Mouse (Mus musculus) retina, postnatal 1 day (tissue): ENCODE measurements around the gene Ndfip2.

Experiments
- DNase-seq: peaks from one replicate; pipeline ENCODE4 v3.0.0-alpha.2; 2012

Gene Ndfip2

GRCm38 (mm10) chr14:105287972-105288371 is 29.6 kb downstream of the Ndfip2 start:
- no peak for DNase-seq

- no peak for DNase-seq
These were observed 30.2 kb downstream of the Ndfip2 start for GRCm38 (mm10) chr14:105288529-105288928.

DNA sequence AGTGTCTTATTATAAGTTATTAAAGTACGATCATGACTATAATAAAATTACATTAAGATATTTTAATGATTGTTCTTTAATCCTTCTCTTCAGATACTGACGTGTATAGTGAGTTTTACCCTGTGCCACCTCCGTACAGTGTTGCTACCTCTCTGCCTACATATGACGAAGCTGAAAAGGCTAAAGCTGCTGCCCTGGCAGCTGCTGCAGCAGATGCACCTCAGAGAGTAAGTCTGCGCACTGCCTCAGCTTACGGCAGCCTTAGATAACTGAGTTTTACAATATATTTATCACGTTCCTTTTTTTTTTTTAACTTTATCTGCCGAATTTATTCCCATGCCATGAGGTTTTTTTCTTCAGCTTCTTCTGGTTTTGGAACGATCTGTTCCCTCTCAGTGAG is 33.8 kb downstream of the Ndfip2 start:
- no peak for DNase-seq

GRCm38 (mm10) chr14:105293777-105294176 is 35.4 kb downstream of the Ndfip2 start:
- no peak for DNase-seq

GRCm38 (mm10) chr14:105295820-105296582 is 37.6 kb downstream of the Ndfip2 start:
- peak; percentile 73 for DNase-seq

GRCm38 (mm10) chr14:105299744-105300255 is 41.4 kb downstream of the Ndfip2 start:
- no peak for DNase-seq

GRCm38 (mm10) chr14:105300551-105300950 is 42.2 kb downstream of the Ndfip2 start:
- no peak for DNase-seq

- no peak for DNase-seq
These were observed 44.3 kb downstream of the Ndfip2 start for GRCm38 (mm10) chr14:105302708-105303107.

DNA sequence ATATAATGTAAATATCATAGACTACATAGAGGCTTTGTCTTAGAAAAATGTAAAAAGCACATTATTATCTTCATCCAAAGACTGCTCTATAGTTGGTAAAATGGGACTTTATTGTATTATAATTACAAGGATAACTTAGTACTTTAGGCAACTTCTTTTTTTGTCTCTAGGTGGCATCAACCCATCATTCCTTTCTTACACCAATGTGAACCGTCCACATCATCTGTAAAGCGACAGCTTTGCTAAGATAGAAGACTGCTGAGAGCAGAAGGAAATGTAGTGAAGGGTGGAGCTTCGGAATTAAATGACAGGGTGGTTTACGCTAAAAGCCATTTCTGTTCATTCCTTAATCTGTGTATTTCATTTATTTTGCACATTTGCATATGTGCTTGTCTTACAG is 49.3 kb downstream of the Ndfip2 start:
- DNase-seq, result no peak

DNA sequence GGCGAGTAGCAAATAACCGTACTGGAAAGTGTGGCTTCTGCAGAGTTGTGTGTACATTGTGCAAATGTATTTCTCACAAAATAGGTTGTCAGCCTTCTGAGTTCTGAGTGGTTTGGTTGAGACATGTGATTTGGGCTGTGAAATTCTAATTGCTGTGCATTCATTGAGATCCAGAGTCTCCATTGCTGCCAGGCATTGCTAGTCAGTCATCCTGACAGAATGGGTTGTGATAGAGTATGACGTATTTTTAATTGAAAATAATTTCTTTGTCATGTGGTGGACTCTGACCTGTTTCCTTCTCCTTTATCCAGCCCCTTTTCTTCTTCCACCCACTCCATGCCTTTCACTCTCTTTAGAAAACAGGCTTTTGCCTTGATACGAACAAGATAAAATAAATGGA is 54.0 kb downstream of the Ndfip2 start:
- peak; percentile 71 for DNase-seq

DNA sequence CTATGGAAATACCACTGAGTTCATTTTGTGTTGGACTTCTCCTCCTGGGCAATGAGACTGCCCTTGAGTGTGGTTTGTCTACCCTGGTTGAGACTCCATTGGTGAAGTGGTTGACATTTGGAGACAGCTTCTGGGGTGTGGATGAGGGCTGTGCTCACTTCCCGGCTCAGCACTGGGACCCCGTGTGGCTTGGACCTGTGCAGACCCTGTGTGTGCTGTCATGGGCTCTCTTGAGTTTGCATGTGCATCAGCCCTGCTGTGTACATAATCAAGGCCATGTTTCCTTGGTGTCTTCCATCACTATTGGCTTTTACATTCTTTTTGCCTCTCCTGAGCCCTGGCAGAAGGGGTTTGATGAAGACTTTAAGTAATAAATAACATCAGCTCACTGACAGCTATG is 54.6 kb downstream of the Ndfip2 start:
- no peak for DNase-seq

GRCm38 (mm10) chr14:105313877-105314276 is 55.5 kb downstream of the Ndfip2 start:
- DNase-seq, result peak; percentile 49

GRCm38 (mm10) chr14:105321712-105322111 is 63.3 kb downstream of the Ndfip2 start:
- no peak for DNase-seq

DNA sequence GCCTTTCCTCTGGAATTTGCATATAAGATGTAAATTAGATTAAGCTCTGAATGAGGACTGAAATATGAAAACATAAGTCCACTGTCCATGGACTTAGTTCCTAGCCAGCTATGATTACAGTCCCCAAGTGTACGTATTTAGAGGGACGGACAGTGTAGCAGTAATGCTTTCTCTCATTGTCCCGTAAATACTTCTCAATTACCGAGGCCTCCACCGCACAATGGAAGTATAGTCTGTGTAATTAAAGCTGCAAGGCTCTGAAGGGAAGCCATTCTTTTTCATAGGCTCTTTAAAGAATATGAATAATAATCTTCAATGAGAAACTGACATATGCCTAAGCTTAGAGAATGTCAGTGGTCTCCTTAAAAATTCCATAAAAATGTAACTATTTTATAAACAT is 64.5 kb downstream of the Ndfip2 start:
- DNase-seq, result peak; percentile 61

GRCm38 (mm10) chr14:105323448-105323847 is 65.1 kb downstream of the Ndfip2 start:
- no peak for DNase-seq

- DNase-seq, result peak; percentile 72
These were observed 70.3 kb downstream of the Ndfip2 start for GRCm38 (mm10) chr14:105328397-105329302.

DNA sequence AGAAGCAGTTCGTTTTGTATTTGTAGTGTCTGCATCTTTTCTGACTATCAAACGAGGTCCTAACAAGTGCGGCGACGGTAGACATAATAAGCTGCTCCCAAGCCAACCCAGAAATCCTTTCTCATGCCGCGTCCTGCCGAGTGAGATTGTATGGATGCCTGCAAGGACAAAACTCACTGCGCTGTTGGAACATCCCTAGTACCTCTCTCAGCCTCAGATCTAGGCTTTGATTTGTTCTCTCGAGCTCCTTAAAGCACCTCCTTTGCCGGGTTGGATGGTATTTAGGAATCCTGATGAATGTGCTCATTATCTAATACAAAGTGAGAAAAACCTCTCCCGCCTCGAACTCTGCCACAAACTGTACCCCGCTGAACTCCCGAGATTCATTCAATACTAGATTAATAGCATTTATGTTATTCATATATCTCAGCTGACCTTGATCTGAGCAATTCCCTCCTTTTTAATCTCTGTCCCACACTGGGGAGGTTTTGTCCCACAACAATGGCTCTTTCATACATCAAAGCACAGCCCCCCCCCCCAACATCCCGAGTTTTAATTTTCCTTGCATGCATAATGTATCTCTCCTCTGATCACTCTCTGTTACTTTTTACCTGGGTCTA is 75.2 kb downstream of the Ndfip2 start:
- peak; percentile 58 for DNase-seq

GRCm38 (mm10) chr14:105341765-105342164 is 83.4 kb downstream of the Ndfip2 start:
- no peak for DNase-seq

- no peak for DNase-seq
These were observed 95.7 kb downstream of the Ndfip2 start for GRCm38 (mm10) chr14:105354121-105354520.
